10 mouse cellular contexts compared by ENCODE assay signal in the genomic region with DNA sequence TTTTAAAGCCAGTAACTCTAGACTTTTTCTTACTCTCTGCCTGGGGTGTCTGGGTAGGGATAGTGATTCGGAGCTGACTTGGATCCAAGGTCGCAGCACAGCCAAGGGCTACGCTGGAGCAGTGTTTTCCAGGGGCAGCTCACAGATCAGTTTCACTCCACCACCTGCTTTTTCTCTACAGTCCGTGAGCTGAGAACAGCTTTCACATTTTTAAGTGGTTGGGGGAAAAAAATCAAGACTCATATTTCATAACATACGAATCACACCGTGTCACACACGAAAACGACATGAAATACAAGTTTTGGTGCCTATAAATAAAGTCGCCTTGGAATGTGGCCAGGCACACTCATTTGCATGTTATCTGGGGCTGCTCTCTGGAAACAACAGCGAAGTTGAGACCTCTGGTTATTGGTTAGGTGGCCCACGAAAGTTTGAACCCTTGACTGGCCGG.
A peak's percentile ranks its signal among the peaks of the same experiment; 100 is the strongest.
DNase-seq lines count a peak whose midpoint lies in the region; ATAC-seq lines count a peak whose summit lies in the region.
"Had no signal": no experiment of that assay in that cellular context is flagged by ENCODE, and none has a peak within 500 bp of the region (broad histone marks: within the 10 kb centered on the region; RNA-seq: fewer than 3 reads in every experiment).

No protein-coding gene starts in this region.

- no peaks in the 10 kb centered on the region for H3K36me3 ChIP-seq in liver, embryonic 12.5 days
- H3K36me3 ChIP-seq: limb, embryonic 15.5 days had no signal

- 52% methylated on average over 12 of the region's 12 CpGs for WGBS in liver, embryonic 12.5 days (ENCODE audit: insufficient replicate concordance)

- H3K9me3 ChIP-seq in liver, embryonic 12.5 days (replicated peaks) = no peaks in the 10 kb centered on the region
- H3K9me3 ChIP-seq: limb, embryonic 15.5 days had no signal

- H3K27ac ChIP-seq in liver, embryonic 12.5 days = no peak overlapping the region
- H3K27ac ChIP-seq: limb, embryonic 15.5 days had no signal

- H3K27me3 ChIP-seq in liver, embryonic 12.5 days (replicated peaks) = no peaks in the 10 kb centered on the region

- H3K4me1 ChIP-seq in liver, embryonic 12.5 days = peaks cover 9% of the 10 kb centered on the region

- no peak overlapping the region for H3K4me3 ChIP-seq in liver, embryonic 12.5 days
- H3K4me3 ChIP-seq: limb, embryonic 15.5 days had no signal

- DNase-seq in heart, adult 18-20 months = peak; percentile 41 to 59
- no peak for DNase-seq in heart, adult 8-10 months (ENCODE audit: low spot score)
- peak; percentile 59 for DNase-seq in adrenal gland, postnatal 14 days
- DNase-seq in gastrocnemius, postnatal 25 days = peak; percentile 57
- DNase-seq in kidney, postnatal 10 days = peak; percentile 54
- no peak for DNase-seq in frontal cortex, postnatal 36 days (ENCODE audit: low spot score in 2 of 2)
- DNase-seq in thymus, postnatal 36 days = no peak

- no peak overlapping the region for H3K9ac ChIP-seq in liver, embryonic 12.5 days
- H3K9ac ChIP-seq: limb, embryonic 15.5 days had no signal

- ATAC-seq in liver, embryonic 12.5 days = no peak
- ATAC-seq: intestine, postnatal 0 days had no signal

- no peak overlapping the region for H3K4me2 ChIP-seq in liver, embryonic 12.5 days
- H3K4me2 ChIP-seq: limb, embryonic 15.5 days had no signal

Comparison
In these comparisons a context has a peak if more than half of its experiments do, and no peak if none do; other contexts are left out.
1. DNase-seq: peak in heart, adult 18-20 months (2 of 2), adrenal gland, postnatal 14 days (single experiment), gastrocnemius, postnatal 25 days (single experiment) and kidney, postnatal 10 days (single experiment); none in heart, adult 8-10 months (single experiment), frontal cortex, postnatal 36 days (0 of 2) and thymus, postnatal 36 days (0 of 2).